Mouse (Mus musculus): ENCODE data around the gene Gpr4. TPM values are rescaled to one million over a fixed set of nuclear protein-coding genes. Genes with fewer than 3 reads are reported as not detected.

Gpr4 gene
- total RNA-seq, 2 experiments from 2014 or later = 9.9 to 11.2 TPM

DNA sequence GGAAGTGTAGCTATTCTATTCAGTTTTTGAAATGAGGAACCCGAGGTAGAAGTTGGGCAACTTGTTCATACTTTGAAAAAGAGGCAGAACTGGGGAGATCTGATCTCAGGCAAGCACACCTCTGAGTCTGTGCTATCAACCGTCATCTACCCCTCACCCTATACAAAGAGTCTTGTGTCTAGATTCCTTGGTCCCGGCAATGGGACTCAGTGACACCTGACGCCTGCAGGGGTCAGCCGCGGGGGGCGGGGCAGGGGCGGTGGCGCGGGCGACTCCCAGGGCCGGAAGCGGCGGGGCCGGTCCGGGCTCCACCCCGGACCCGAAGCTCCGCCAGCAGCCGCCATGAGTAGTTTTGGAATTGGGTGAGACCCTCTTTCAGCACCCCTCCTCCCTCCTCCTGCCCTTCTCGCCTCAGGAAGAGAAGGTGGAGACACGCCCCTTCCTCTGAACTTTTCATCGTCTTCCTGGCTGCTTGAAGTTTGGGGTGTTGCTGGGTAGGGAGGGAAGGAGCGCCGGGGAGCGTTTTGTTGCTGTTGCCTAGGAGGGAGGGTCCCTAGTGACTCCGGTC, 31.4 kb upstream of the Gpr4 start:
- intact Hi-C loops (cut with DNase I) = no loop called here
- peak; percentile 60 to 63 for DNase-seq

DNA sequence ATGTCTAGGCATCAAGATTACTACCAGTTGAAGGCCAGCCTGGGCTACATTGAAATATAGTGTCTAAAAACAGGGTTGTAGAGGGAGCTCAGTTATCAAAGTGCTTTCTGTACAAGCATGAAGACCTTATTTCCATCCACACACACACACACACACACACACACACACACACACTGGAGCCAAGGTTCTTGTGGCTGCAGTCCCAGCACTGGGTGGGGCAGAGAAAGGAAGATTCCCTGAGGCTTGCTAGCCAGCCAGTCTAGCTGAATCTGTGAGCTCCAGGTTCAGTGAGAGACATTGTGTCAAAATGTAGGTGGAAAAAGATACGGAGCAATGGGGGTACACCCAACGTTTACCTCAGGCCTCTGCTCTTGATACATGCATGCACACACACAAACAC, 28.1 kb upstream of the Gpr4 start:
- peak; percentile 36 to 47 for DNase-seq
- intact Hi-C loops (cut with DNase I) = no loop called here

DNA sequence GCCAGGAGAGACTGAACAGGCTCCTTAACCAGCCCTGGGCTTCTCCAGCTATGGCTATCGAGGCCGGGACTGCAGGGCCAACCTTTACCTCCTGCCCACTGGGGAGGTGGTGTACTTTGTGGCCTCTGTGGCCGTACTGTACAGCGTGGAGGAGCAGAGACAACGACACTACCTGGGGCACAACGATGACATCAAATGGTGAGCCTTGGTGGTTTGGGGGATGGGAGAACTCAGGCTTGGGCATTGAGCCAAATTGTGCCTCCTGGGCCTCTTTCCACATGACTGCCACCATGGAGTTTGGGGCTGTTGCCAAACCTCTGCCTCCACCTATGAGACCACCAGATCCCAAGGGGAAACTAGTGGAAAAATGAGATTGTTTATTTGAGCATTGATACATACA, 27.6 kb upstream of the Gpr4 start:
- DNase-seq = no peak
- intact Hi-C loops (cut with DNase I) = no loop called here

DNA sequence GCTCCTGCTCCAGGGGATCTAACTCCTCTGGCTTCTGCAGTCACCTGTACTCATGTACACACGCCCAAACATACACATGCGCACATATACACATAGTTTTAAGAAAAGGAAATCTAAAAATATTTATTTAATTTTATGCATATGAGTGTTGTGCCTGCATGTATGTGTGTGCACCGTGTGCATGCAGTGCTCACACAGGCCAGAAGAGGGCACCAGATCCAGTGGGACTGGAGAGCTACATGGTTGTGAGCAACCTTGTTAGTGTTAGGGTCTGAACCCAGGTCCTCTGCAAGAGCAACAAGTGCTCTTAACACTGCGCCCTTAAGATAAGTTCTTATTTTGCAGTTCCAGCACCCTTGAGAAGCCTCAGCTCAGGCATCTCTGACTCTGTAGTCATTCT, 17.7 kb upstream of the Gpr4 start:
- intact Hi-C loops (cut with DNase I) = no loop called here
- no peak for DNase-seq

DNA sequence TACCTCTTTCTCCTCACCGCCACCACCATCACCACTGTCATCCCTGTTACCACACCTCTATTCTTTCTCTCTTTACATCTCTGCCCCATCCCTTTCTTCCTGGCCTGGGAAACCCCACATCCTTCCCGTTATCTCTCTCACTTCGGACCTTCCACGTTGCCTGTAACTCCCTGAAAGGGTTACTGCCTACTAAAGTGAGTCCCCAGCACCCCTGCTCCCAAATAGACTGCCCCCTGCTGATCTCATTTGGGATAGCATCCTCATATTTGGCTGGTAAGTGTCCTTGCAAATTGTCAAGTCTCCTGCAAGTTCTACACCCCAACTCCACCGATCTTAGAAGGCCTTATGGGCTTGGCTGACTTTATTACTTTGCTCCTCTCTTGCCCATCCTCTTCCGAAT, 15.7 kb upstream of the Gpr4 start:
- intact Hi-C loops (cut with DNase I) = loop anchor here (1.0 kb wide), 1 partner anchor 19 kb away; no protein-coding TSS in a partner anchor
- peak in 1 of 2 experiments; percentile 66 for DNase-seq

DNA sequence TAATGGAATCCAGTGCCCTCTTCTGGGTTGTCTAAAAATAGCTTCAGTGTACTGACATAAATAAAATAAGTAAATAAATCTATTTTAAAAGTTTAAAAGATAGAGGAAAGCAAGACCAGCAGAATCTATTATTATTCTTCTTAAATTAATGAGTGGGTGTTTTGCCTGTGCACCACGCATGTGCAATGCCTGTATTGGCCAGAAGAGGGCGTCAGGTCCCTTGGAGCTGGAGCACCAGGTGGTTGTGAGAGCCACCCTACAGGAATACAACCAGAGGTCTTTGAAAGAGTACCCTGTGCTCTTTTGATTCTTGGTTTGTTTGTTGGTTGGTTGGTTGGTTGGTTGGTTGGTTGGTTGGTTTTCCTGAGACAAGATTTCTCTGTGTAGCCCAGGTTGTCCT, 14.4 kb upstream of the Gpr4 start:
- DNase-seq = peak in 1 of 2 experiments; percentile 49
- intact Hi-C loops (cut with DNase I) = loop anchor here (1.0 kb wide), 1 partner anchor 21 kb away; no protein-coding TSS in a partner anchor

DNA sequence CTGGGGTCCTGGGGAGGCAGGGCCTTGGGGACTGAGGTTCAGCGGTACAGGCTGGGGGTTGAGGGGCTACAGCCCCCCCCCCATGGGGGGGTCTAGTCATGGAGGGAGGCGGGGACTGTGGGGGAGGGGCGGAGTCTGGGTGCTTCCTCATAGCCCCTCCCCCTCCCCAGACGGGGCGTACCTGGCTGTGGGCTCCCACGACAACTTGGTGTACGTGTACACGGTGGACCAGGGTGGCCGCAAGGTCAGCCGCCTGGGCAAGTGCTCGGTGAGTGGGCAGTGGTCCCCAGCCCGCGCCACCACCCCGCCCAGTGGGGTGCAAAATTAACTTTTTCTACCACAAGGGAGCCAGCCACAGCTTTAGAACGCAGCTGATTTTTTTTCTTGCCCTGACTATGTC, 10.7 kb upstream of the Gpr4 start:
- DNase-seq = no peak
- intact Hi-C loops (cut with DNase I) = loop anchor here (10.0 kb wide), 1 partner anchor 137 kb away; no protein-coding TSS in a partner anchor

DNA sequence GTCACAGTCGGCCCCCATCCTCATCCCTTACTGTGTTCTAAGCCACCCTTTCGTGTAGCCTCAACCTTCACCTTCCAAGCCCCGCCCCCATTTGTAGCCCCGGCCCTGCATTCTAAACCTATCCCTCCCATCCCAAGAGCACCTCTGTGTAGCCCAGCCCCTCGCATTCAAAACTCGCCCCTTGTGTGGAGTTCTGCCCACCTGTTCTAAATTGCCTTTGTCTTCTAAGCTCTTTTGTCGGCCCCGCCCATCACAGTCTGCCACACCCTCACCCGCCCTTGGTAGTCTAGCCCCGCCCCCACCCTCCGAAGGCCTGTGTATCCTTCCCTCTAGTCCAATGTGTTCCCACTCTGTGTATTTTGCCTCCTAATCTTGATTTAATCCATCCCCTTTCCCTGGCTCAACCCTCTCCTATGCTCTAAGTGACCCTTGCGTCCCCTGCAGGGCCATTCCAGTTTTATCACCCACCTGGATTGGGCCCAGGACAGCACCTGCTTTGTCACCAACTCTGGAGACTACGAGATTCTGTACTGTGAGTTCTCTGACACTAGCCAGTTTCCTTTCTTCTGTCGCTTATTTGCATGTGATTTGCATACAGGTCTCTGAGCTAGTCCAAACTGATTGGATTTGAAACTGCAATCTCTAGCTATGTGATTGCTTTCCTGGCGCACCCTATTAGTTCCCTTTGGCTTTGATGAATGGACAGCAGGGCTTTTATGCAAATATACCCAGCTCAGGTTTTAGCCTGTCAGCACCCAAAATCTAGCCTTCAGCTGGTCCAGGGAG, 10.1 kb upstream of the Gpr4 start:
- DNase-seq = no peak
- intact Hi-C loops (cut with DNase I) = loop anchor here (10.0 kb wide), 1 partner anchor 137 kb away; no protein-coding TSS in a partner anchor

DNA sequence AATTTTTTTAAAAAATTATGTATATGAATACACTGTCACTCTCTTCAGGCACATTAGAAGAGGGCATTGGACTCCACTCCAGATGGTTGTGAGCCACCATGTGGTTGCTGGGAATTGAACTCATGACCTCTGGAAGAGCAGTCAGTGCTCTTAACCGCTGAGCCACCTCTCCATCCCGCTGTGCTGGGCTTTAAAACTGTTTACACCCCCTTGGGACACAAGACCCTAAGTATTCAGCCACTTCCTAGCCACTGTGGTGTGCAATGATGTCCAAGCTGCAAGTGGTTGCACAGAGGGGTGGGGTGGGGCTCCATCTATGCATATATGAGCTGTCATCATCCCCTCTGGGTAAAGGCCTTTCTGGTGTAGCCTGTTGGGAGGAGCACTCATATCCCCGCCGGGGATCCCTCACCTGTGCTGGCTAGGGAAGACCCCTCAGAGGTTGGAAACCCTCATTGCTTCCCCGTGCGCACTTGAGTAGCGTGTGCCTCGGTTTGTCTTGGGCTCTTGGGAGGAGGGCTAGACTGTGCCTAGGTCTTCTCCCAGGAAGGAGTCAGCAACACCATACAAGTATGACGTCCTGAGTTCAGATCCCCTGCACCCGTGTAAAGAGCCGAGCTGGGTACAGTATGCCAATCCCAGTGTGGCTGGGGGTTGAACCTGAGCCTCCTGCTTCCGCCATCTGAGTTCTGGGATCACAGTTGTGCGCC, 4.0 kb upstream of the Gpr4 start:
- DNase-seq = no peak
- intact Hi-C loops (cut with DNase I) = loop anchor here (2.0 to 10.0 kb wide), 3 partner anchors 30 to 144 kb away; no protein-coding TSS in a partner anchor

DNA sequence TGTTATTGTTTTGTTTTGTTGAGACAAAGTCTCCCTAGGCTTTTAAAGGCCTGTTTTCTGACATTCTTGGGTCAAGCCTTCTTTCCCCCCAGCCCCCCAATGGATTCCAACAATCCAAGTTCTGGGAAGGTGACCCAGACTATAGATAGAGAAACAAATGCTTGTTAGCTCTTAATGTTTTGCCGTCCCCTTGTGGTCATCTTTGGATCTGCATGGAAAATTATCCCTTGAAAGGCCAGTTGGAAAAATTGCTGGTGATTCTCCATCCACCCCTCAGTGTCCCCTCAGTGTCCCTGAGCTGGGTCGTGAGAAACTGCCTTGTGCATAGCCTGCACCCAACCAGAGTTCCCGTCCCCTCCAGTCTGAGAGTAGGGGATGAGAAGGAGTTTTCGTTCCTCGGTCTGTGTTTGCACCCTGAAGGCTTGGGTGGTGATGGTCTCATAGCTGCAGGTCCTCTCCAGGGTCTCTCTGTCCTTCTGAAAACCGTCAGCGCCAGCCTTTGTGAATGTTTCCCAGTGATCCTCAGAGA, 3.3 kb upstream of the Gpr4 start:
- DNase-seq = peak; percentile 57 to 73
- intact Hi-C loops (cut with DNase I) = loop anchor here (2.0 to 10.0 kb wide), 3 partner anchors 30 to 144 kb away; no protein-coding TSS in a partner anchor

DNA sequence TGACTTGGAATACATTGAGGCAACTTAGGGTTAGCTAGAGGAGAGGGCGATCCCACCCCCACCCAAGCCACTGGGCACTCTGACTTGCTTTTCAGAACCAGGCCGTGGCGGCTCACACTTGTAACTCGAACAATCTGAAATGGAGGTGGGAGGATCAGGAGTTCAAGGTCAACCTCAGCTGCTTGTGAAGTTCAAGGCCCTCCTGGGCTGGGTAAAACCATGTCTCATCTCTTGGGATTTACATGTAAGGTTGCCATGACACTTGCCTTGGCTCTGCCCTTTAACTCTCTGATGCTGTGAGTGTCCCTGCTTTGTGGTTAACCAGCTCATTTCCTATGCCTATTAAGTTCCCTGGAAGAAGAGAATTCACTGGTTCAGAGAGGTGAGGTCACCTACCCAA, 2.8 kb upstream of the Gpr4 start:
- intact Hi-C loops (cut with DNase I) = loop anchor here (2.0 to 10.0 kb wide), 3 partner anchors 31 to 145 kb away; no protein-coding TSS in a partner anchor
- DNase-seq = no peak

DNA sequence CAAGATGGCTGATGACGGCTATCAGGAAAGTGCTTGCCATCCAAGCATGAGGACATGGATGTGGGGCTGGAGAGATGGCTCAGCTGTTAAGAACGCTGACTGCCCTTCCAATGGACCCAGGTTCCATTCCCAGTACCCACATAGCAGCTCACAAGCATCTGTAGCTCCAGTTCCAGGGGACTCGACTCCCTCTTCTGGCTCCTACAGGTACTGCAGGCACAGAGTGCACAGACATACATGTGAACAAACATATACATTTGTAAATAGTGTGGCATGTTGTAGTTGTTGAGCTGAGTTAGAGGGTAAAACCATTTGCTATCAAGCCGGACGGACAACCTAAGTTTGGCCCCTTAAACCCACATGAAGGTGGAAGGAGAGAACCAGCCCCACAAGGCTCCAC, 2.3 kb upstream of the Gpr4 start:
- intact Hi-C loops (cut with DNase I) = no loop called here
- DNase-seq = no peak

DNA sequence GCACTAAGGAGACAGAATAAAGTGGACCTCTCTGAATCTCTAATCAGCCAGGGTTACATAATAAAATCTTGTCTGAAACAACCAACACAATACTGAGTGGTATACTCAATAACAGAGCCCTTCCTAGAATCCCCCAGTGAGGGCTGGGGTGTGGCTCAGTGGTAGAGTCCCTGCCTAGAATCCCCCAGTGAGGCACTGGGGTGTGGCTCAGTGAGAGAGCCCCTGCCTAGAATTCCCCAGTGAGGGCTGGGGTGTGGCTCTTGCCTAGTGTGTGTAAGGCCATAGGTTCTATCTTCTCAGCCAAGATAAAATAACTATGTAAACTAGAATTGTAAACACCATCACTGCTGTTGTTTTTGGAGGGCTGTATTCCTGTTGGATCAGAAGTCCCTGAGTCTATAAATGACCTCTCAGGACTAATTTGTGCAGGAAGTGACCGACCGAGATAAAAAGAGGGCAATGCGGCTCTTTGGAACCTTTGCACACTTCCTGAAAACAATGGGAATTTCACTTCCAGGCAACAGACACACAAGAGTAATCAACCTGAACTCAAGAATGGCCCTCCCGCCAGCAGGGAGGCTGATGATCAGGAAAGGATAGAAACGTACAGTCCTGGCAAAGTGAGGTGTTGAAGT, 1.2 kb upstream of the Gpr4 start:
- no peak for DNase-seq
- intact Hi-C loops (cut with DNase I) = no loop called here

DNA sequence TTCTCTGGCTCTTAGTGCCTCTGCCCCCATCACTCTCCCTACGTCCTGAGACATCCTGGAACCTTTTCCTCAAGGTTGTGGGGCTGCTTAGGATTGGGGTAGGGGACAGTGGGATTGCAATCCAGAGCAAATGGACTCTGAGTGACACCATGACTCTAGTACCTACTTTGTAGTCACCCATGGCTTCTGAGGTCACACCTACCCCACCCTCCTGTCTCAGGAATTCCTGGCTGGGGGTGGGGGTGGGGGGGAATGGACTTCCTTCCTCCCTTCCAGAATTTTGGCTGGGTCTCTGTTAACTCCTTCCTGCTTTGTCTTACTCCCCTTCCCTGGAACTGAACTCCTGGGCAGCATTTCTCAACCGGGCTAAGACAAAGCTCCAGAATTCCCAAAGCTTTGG, 1.0 kb downstream of the Gpr4 start:
- intact Hi-C loops (cut with DNase I) = no loop called here
- no peak for DNase-seq

DNA sequence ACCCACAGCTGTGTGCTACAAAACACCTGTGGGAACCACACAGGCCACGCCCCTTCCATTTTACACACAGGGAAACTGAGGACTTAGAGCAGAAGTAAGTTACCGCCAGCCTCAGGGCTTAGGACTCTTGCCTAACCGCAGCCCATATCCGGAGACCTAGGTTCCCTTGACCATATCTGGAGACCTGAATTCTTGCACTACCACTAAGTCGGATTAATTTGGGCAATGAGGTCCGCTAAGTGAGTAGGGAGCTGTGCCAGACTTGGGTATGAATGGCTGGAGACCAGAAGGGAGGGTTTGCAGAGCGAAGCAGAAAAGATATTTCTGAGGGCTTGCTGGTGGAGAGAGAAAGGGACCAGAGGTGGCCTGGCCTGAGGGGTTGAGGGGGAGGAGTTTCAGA, 2.0 kb downstream of the Gpr4 start:
- intact Hi-C loops (cut with DNase I) = no loop called here
- DNase-seq = no peak

DNA sequence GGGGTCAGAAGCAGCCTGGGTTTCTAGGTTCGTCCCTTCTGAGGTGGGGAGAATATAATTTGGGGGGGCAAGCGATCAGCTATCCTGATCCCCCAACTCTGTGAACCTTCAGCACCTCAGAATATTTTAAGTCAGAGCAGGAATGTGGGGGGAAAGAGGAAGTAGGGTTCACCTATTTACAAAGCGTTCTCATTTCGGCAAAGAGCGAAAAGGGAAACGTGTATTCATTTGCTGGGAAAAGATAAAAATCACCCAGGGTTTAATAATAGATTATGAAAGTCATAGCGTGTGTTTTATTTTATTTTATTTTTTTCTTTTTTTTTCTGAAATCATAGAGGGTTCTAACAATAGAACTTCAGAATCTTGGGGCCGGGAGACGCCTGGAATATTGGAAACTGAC, 2.6 kb downstream of the Gpr4 start:
- DNase-seq = no peak
- intact Hi-C loops (cut with DNase I) = no loop called here

DNA sequence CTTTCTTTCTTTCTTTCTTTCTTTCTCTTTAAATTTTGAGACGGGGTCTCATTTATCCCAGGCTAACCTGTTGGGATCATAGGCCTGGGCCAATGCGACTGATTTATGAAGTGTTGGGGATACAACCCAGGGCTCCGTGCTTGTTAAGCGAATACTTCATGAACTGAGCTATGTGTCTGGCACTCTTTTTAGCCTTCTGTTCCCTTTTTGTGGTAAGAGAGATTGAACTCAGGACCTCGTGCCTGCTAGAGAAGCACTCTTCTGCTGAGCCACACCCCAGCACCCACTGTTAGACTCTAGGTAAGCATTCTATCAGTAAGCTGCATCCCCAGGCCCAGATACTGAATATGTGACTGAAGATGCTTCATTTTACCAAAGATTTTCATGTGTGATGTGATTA, 5.2 kb downstream of the Gpr4 start:
- intact Hi-C loops (cut with DNase I) = no loop called here
- no peak for DNase-seq

DNA sequence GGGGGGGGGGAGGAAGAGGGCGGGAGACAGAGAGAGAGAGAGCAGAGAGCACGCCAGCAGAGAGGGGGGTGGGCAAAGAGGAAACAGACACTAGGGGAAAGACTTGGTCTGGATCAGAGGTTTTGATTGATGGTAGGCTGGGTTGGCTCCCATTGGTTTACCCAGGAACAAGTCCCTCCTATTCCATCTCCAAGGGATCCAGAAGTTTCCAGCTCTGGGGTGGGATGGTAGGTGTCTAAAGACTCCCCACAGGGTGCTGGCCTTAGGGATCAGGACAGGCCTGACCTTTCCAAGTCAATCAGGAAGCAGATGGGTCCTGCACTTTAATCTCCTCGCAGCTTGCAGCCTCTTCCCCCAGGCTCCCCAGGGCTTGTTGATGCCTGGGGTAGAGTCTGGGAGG, 5.6 kb downstream of the Gpr4 start:
- DNase-seq = no peak
- intact Hi-C loops (cut with DNase I) = no loop called here

DNA sequence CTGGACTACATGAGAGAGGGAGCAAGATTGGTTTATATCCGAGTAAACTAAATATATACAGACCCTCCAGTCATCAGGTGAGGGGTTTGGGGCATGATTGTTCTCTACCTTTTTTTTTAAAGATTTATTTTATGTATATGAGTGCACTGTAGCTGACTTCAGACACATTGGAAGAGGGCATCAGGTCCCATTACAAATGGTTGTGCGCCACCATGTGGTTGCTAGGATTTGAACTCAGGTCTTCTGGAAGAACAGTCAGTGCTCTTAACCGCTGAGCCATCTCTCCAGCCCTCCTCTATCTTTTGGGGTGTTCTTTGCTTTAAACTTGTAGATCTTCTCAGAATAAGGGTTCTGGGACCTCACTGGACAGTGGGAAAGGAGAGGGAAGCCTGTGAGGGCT, 7.7 kb downstream of the Gpr4 start:
- intact Hi-C loops (cut with DNase I) = no loop called here
- no peak for DNase-seq

DNA sequence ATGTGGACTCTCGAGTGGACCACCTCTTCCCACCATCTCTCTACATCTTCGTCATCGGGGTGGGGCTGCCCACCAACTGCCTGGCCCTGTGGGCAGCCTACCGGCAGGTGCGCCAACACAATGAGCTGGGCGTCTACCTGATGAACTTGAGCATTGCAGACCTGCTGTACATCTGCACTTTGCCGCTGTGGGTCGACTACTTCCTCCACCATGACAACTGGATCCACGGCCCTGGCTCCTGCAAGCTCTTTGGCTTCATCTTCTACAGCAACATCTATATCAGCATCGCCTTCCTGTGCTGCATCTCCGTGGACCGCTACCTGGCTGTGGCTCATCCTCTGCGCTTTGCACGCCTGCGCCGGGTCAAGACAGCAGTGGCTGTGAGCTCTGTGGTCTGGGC, 9.9 kb downstream of the Gpr4 start:
- intact Hi-C loops (cut with DNase I) = no loop called here

DNA sequence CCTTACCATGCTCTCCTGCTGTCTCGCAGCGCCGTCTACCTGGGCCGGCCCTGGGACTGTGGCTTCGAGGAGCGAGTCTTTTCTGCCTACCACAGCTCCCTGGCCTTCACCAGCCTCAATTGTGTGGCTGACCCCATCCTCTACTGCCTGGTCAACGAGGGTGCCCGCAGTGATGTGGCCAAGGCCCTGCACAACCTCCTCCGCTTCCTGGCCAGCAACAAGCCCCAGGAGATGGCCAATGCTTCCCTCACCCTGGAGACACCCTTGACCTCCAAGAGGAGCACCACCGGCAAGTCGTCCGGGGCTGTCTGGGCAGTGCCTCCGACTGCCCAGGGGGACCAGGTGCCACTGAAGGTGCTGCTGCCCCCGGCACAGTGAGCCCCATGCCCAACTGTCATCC, 10.5 kb downstream of the Gpr4 start:
- DNase-seq = no peak
- intact Hi-C loops (cut with DNase I) = no loop called here

More for the DNA sequence above, 9.9 kb downstream of the Gpr4 start:
- DNase-seq = no peak
